Mouse (Mus musculus) kidney, postnatal 0 days (tissue): ENCODE measurements at regions not wholly inside any gene's neighbourhood (a gene's known extent, or its start where the extent isn't known, plus 50 kb on each side); places are given as distances from the start of the nearest gene placed in this dataset.

Source experiments
- ATAC-seq: fragments of 200-750 bp; cut with Nextera tagmentation; replicated peaks from 2 replicates; pipeline ENCODE4 v1.8.0; 2017; ENCODE audit warnings: low read depth, moderate number of reproducible peaks, moderate TSS enrichment, moderate library complexity; ENCODE audit not compliant: low FRiP score
- DNase-seq: peaks from one replicate; pipeline ENCODE4 v3.0.0-alpha.2; 2016; ENCODE audit warnings: low spot score
- H3K27ac ChIP-seq: fragments of 300-500 bp; sonication (generic); 2 replicates; pipeline ENCODE4 v1.5.1; 2014; ENCODE audit warnings: mild to moderate bottlenecking
- H3K27me3 ChIP-seq: fragments of 300-500 bp; sonication (generic); 2 replicates; pipeline ENCODE4 v1.6.1; 2014; ENCODE audit warnings: low read length, mixed read lengths; ENCODE audit not compliant: insufficient read depth
- H3K36me3 ChIP-seq: fragments of 300-500 bp; sonication (generic); 2 replicates; pipeline ENCODE4 v1.6.1; 2014; ENCODE audit warnings: low read length, mixed read lengths; ENCODE audit not compliant: insufficient read depth
- H3K4me1 ChIP-seq: fragments of 300-500 bp; sonication (generic); replicated peaks from 2 replicates; pipeline ENCODE4 v1.6.1; 2014; ENCODE audit warnings: antibody characterized with exemption, low read length, mixed read lengths; ENCODE audit not compliant: insufficient read depth
- H3K4me2 ChIP-seq: fragments of 300-500 bp; sonication (generic); 2 replicates; pipeline ENCODE4 v1.6.1; 2014; ENCODE audit warnings: mild to moderate bottlenecking, low read length, moderate library complexity, mixed read lengths
- H3K4me3 ChIP-seq: fragments of 300-500 bp; sonication (generic); replicated peaks from 2 replicates; pipeline ENCODE4 v1.5.1; 2014; ENCODE audit warnings: low read depth, low read length
- H3K9ac ChIP-seq: fragments of 300-500 bp; sonication (generic); 2 replicates; pipeline ENCODE4 v1.6.1; 2014; ENCODE audit warnings: low read depth, low read length
- H3K9me3 ChIP-seq: fragments of 300-500 bp; sonication (generic); replicated peaks from 2 replicates; pipeline ENCODE4 v1.6.1; 2016; ENCODE audit warnings: low read length, inconsistent platforms, mixed read lengths
- CTCF ChIP-seq: IDR thresholded peaks from 2 replicates; pipeline ENCODE4 v1.5.1; 2016; ENCODE audit warnings: antibody characterized with exemption, low read depth, mild to moderate bottlenecking, moderate library complexity
- WGBS: fragments of 180-500 bp; shearing (Covaris S2); extraction: QIAGEN DNeasy Blood & Tissue Kit; methylation state at CpG from one replicate; pipeline ENCODE4 v1.1.7; 2014; 5-methylcytosine and 5-hydroxymethylcytosine counted together

DNA sequence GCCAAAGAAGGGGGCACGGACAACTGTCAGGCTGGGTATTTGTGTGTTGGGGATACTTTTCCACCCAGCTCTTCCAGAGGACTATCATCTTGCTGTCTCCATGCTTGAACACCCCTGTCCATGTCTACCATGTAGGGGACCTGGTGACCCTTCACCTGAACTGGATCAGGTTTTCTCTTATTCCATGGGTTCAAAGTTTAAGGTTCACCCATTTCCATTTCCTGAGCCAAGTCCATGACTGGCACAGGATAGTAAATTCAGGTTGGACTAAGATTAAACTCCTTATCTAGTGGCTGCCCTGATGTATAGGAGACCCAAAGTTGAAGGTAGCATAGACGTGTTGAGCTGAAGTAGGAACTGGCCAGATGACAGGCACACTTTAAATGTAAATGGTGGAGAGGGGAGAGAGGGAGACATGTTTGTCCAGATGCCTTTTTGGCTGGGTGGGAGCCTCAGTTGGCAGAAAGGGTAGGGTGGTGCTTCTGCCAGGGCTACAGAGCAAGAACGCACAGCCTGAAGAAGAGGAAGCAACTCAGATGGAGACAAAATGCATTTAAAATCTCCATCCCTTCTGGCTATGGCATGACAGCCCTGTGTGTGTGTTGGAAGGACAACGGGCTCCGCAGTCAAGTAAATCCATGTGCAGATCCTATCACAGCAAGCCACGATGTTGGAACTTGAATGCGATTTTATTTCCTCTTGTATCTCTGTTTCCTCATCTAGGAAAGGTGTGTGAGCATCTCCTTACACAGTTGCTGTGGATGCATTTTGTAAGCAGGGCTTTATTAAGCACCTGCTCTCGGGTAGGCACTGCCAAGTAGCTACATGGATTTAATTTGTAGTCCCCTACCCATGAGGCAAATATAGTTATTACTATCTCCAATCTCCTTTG lies 192.4 kb downstream of the Plpp3 start:
- TF ChIP-seq CTCF, result no peak
- DNase-seq (no peak), ATAC-seq (no peak)
- no peaks in the 10 kb centered on the region for H3K27me3 ChIP-seq
- no peak overlapping the region for H3K27ac ChIP-seq
- no peaks in the 10 kb centered on the region for H3K36me3 ChIP-seq
- no peaks in the 10 kb centered on the region for H3K4me1 ChIP-seq
- 86% methylated on average over 8 of the region's 8 CpGs for WGBS
- H3K4me3 ChIP-seq, result no peak overlapping the region
- no peak overlapping the region for H3K9ac ChIP-seq
- H3K4me2 ChIP-seq, result no peak overlapping the region
- no peaks in the 10 kb centered on the region for H3K9me3 ChIP-seq

DNA sequence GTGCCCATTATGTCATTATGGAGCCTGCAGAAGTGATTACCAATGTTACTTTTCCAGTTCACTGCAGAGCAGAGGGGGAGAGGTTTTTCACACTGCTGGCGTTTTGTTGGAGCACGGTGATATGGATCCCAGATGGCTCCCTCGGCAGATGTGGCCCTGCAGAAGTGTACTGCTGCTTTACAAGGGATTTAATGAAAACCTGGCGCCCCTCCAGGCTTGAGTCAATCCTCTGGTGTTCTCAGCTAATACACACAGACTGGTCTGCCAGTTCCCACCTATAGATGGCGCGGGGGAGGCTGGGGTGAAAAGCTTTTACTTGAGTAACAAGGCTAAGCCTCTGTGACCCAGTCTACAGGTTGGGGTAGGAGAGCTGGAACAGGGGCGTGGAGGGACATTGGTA lies 195.2 kb downstream of the Plpp3 start:
- H3K4me1 ChIP-seq, result no peaks in the 10 kb centered on the region
- no peak overlapping the region for H3K9ac ChIP-seq
- no peaks in the 10 kb centered on the region for H3K27me3 ChIP-seq
- DNase-seq (peak; percentile 55), ATAC-seq (no peak)
- no peaks in the 10 kb centered on the region for H3K9me3 ChIP-seq
- H3K36me3 ChIP-seq, result no peaks in the 10 kb centered on the region
- H3K4me3 ChIP-seq, result no peak overlapping the region
- WGBS, result 51% methylated on average over 7 of the region's 7 CpGs
- TF ChIP-seq CTCF, result peak; percentile 42
- H3K27ac ChIP-seq, result no peak overlapping the region
- H3K4me2 ChIP-seq, result no peak overlapping the region

DNA sequence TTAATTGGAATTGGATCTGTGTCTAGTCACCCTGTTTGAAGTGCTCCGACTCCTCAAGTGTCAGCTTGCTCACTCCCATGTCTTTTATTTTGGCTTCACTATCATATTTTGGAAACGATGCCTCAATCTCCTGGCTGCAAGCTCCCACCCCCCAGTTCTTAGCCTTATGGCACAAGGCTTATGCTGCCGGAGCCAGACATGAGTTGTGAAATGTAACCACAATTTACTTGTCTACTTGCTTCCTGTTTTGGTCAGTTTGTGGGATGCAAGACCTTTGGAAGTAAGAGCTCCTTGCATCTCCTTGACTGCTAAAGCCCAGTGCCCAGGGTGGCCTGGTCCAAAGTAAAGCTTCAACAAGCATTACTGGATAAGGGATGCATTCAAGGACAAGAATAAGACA lies 195.8 kb downstream of the Plpp3 start:
- ATAC-seq, result no peak
- Histone ChIP-seq H3K27me3 (no peaks in the 10 kb centered on the region), H3K4me3 (no peak overlapping the region), H3K9ac (no peak overlapping the region), H3K4me1 (no peaks in the 10 kb centered on the region), H3K27ac (no peak overlapping the region), H3K36me3 (no peaks in the 10 kb centered on the region), H3K4me2 (no peak overlapping the region), H3K9me3 (no peaks in the 10 kb centered on the region)
- no peak for DNase-seq
- TF ChIP-seq CTCF, result no peak
- 55% methylated on average over 3 of the region's 3 CpGs for WGBS

DNA sequence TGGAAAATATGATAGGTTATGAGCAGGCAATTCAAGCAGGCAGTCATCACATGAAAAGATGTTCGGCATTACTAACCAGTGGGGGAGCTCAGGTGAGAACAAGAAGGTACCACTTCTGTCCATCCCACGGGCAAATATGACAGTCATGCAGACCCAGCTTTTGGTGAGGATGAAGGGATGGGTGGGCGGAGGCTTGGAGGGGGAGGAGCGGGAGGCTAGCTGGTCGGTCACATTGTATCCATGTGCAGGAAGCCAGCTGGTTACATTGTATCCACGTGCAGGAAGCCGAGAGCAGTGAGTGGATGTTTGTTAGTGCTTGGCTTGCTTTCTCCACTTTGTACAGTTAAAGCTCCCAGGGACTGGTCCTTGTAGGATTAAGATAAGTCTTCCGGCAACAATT lies 196.9 kb downstream of the Plpp3 start:
- Histone ChIP-seq H3K4me3 (no peak overlapping the region), H3K27me3 (no peaks in the 10 kb centered on the region), H3K9me3 (no peaks in the 10 kb centered on the region), H3K9ac (no peak overlapping the region), H3K36me3 (no peaks in the 10 kb centered on the region), H3K27ac (no peak overlapping the region), H3K4me1 (no peaks in the 10 kb centered on the region), H3K4me2 (no peak overlapping the region)
- no peak for TF ChIP-seq CTCF
- no peak for ATAC-seq
- WGBS, result 74% methylated on average over 8 of the region's 8 CpGs
- no peak for DNase-seq

DNA sequence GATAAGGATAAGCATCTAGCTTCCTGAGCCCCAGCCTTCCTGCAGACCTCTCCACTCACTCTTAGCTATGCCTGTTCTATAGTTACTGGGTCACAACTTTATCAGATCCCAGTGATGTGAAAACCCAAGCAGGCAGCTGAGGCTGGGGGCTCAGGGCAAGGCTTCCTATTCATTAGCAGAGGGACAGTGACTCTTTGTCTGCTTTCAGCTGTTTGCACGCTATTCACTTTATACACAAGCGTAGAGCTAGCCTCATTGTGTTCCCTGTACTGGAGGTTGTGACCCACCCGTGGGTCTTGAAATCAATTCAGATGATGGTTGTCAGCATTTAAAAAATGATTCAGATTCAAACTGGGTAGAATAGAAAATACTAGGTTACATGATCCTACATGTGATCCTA lies 199.5 kb downstream of the Plpp3 start:
- Histone ChIP-seq H3K9ac (no peak overlapping the region), H3K27me3 (no peaks in the 10 kb centered on the region), H3K4me2 (no peak overlapping the region), H3K4me1 (no peaks in the 10 kb centered on the region), H3K36me3 (no peaks in the 10 kb centered on the region), H3K9me3 (no peaks in the 10 kb centered on the region), H3K27ac (no peak overlapping the region), H3K4me3 (no peak overlapping the region)
- ATAC-seq, result no peak
- no peak for TF ChIP-seq CTCF
- 72% methylated on average over 3 of the region's 3 CpGs for WGBS
- DNase-seq, result no peak

DNA sequence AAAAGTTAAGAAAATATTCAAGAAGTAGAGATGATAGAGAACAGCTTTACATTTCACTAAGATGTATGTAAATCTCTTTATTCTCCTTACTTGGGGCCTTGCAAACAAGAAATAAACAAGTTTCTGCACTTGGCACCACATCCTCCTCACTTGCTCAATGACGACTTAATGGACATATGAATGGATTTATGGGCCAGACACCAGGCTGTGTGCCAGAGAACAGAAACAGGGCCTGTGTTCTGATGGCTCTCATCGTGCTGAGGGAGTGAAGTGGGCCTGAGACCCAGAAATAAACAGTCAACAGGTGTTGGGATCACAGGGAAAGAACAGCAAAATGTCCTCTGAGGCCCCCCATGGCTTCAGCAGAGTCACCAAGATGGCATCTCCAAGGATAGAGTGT lies 201.6 kb downstream of the Plpp3 start:
- Histone ChIP-seq H3K4me2 (no peak overlapping the region), H3K27ac (no peak overlapping the region), H3K36me3 (no peaks in the 10 kb centered on the region), H3K9ac (no peak overlapping the region), H3K4me3 (no peak overlapping the region), H3K9me3 (no peaks in the 10 kb centered on the region), H3K27me3 (no peaks in the 10 kb centered on the region), H3K4me1 (no peaks in the 10 kb centered on the region)
- no peak for ATAC-seq
- no peak for DNase-seq
- no peak for TF ChIP-seq CTCF
- 8% methylated on average over 2 of the region's 2 CpGs for WGBS
